Mouse (Mus musculus) frontal cortex, adult (tissue): ENCODE data around the gene Hist1h2be.

ENCODE experiments used
- ATAC-seq: cut with Nextera tagmentation; 2 replicates; pipeline ENCODE4 v1.9.2; 2017; ENCODE audit warnings: mild to moderate bottlenecking, moderate library complexity, mixed read lengths; ENCODE audit not compliant: low TSS enrichment

Hist1h2be gene

GRCm38 (mm10) chr13:23620733-23621531 lies at the start of gene Hist1h2be:
TSS of gene Hist1h2be (minus strand) at chr13:23621124.
- peak; percentile 87 for ATAC-seq

GRCm38 (mm10) chr13:23662536-23662935 lies 41.6 kb upstream of the Hist1h2be start:
- ATAC-seq: no peak

- ATAC-seq: no peak
These were observed 38.9 kb upstream of the Hist1h2be start for GRCm38 (mm10) chr13:23659636-23660366.

- ATAC-seq: peak; percentile 72; the same call in 1 of the 2 replicates
These were observed 9.7 kb upstream of the Hist1h2be start for GRCm38 (mm10) chr13:23630653-23631052.

- ATAC-seq: no peak
These were observed 2.0 kb upstream of the Hist1h2be start for GRCm38 (mm10) chr13:23622861-23623450.

- peak; percentile 82 for ATAC-seq
These were observed 1.3 kb upstream of the Hist1h2be start, which contains the start of gene Hist1h1e for GRCm38 (mm10) chr13:23622175-23622671. TSS of gene Hist1h1e (minus strand) at chr13:23622558.

- ATAC-seq: peak; percentile 87
These were observed 729 bp upstream of the Hist1h2be start for GRCm38 (mm10) chr13:23621532-23622174.

- no peak for ATAC-seq
These were observed 730 bp downstream of the Hist1h2be start for GRCm38 (mm10) chr13:23620056-23620732.

GRCm38 (mm10) chr13:23611638-23612037 lies 9.3 kb downstream of the Hist1h2be start:
- ATAC-seq: no peak

- no peak for ATAC-seq
These were observed 10.5 kb downstream of the Hist1h2be start for GRCm38 (mm10) chr13:23610393-23610792.

GRCm38 (mm10) chr13:23609844-23610243 lies 11.1 kb downstream of the Hist1h2be start:
- ATAC-seq: no peak

- no peak for ATAC-seq
These were observed 11.7 kb downstream of the Hist1h2be start for GRCm38 (mm10) chr13:23609209-23609608.

- no peak for ATAC-seq
These were observed 15.9 kb downstream of the Hist1h2be start for GRCm38 (mm10) chr13:23605052-23605451.

- no peak for ATAC-seq
These were observed 16.5 kb downstream of the Hist1h2be start for GRCm38 (mm10) chr13:23604452-23604851.

GRCm38 (mm10) chr13:23603182-23603699 lies 17.7 kb downstream of the Hist1h2be start:
- ATAC-seq: no peak

- peak; percentile 83 for ATAC-seq
These were observed 23.0 kb downstream of the Hist1h2be start for GRCm38 (mm10) chr13:23597957-23598356.

- ATAC-seq: no peak
These were observed 25.1 kb downstream of the Hist1h2be start for GRCm38 (mm10) chr13:23595622-23596372.

- no peak for ATAC-seq
These were observed 25.7 kb downstream of the Hist1h2be start for GRCm38 (mm10) chr13:23595185-23595584.

- no peak for ATAC-seq
These were observed 27.7 kb downstream of the Hist1h2be start for GRCm38 (mm10) chr13:23593051-23593770.
